Comparison of ENCODE assay signal across 10 mouse cellular contexts in the genomic region with DNA sequence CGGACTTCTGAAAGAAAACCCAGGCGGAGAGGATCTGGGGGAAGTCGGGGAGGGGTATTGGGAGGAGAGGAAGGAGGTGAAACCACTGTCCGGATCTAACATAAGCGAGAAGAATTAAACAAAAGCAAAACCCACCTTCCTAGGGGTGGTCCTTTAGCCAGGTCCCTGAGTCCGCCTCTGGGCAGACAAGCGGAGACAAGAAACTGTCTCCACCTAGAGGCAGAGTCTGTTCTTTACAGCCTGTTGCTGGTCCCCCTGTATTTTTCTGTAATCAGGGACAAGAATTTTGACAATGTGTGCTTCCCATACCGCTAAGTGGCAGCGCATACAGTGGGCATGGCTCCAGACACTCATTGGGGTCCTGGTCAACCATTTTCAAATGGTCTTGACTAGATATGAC. TPM values are rescaled to one million over a fixed set of nuclear protein-coding genes. Genes with fewer than 3 reads are reported as not detected.
DNase-seq lines count a peak whose midpoint lies in the region; ATAC-seq and TF ChIP-seq lines count a peak whose summit lies in the region.
"Had no signal": no experiment of that assay in that cellular context is flagged by ENCODE, and none has a peak within 500 bp of the region (broad histone marks: within the 10 kb centered on the region; RNA-seq: fewer than 3 reads in every experiment).

No protein-coding gene starts in this region.

- ATAC-seq in forebrain, embryonic 14.5 days, result no peak
- ATAC-seq in forebrain, embryonic 15.5 days (replicated peaks), result no peak

- no peak for TF ChIP-seq POLR2A in testis, adult 2 months (IDR thresholded peaks at IDR 0.05; ENCODE audit: control insufficient read depth, low read depth, low read length)

- no peaks in the 10 kb centered on the region for H3K27me3 ChIP-seq in forebrain, embryonic 14.5 days (replicated peaks; ENCODE audit: control insufficient read depth, insufficient read depth, low read length)
- H3K27me3 ChIP-seq in forebrain, embryonic 15.5 days, result no peaks in the 10 kb centered on the region
- H3K27me3 ChIP-seq in testis, adult 2 months (ENCODE audit: control insufficient read depth, insufficient read depth, low read length), result 0 out of 2 replicates have a peak, but pooled peaks cover 2% of the 10 kb centered on the region

- H3K9me3 ChIP-seq in forebrain, embryonic 14.5 days (replicated peaks; ENCODE audit: control insufficient read depth, low read length), result no peaks in the 10 kb centered on the region
- no peaks in the 10 kb centered on the region for H3K9me3 ChIP-seq in forebrain, embryonic 15.5 days

- peak; percentile 13 for DNase-seq in forebrain, embryonic 14.5 days (ENCODE audit: low spot score)
- no peak for DNase-seq in testis, postnatal 10 days (ENCODE audit: low spot score)
- peak; percentile 45 for DNase-seq in kidney, postnatal 10 days
- peak; percentile 35 for DNase-seq in retina, postnatal 1 day
- DNase-seq in ovary, adult 18-20 months (ENCODE audit: low spot score), result no peak
- no peak for DNase-seq in urinary bladder, adult 2 months (ENCODE audit: low spot score)

- H3K4me3 ChIP-seq in forebrain, embryonic 14.5 days (ENCODE audit: low read depth, low read length), result no peak overlapping the region
- no peak overlapping the region for H3K4me3 ChIP-seq in forebrain, embryonic 15.5 days
- no peak overlapping the region for H3K4me3 ChIP-seq in testis, adult 2 months (ENCODE audit: control insufficient read depth, low read depth, low read length)

- H3K36me3 ChIP-seq in forebrain, embryonic 14.5 days (ENCODE audit: control insufficient read depth, insufficient read depth, low read length), result no peaks in the 10 kb centered on the region
- H3K36me3 ChIP-seq in forebrain, embryonic 15.5 days, result no peaks in the 10 kb centered on the region
- no peaks in the 10 kb centered on the region for H3K36me3 ChIP-seq in testis, adult 2 months (ENCODE audit: control insufficient read depth, insufficient read depth, low read length)

- H3K27ac ChIP-seq in forebrain, embryonic 14.5 days (ENCODE audit: low read depth, low read length), result no peak overlapping the region
- H3K27ac ChIP-seq in forebrain, embryonic 15.5 days (replicated peaks), result no peak overlapping the region
- no peak overlapping the region for H3K27ac ChIP-seq in testis, adult 2 months (ENCODE audit: control insufficient read depth, insufficient read depth, low read depth, low read length)

- no peaks in the 10 kb centered on the region for H3K4me1 ChIP-seq in forebrain, embryonic 14.5 days (ENCODE audit: control insufficient read depth, insufficient read depth, low read length)
- no peaks in the 10 kb centered on the region for H3K4me1 ChIP-seq in forebrain, embryonic 15.5 days
- H3K4me1 ChIP-seq in testis, adult 2 months (ENCODE audit: control insufficient read depth, insufficient read depth, low read length), result no peaks in the 10 kb centered on the region

- H3K9ac ChIP-seq in forebrain, embryonic 14.5 days (ENCODE audit: low read length), result no peak overlapping the region
- no peak overlapping the region for H3K9ac ChIP-seq in forebrain, embryonic 15.5 days (replicated peaks)

- TF ChIP-seq CTCF in testis, adult 2 months (IDR thresholded peaks at IDR 0.05; ENCODE audit: control insufficient read depth, insufficient read depth, insufficient replicate concordance, low read depth, low read length), result peak; percentile 29; the same call in 1 of the 2 replicates

- 51% methylated on average over 9 of the region's 9 CpGs for WGBS in forebrain, embryonic 14.5 days
- 61% methylated on average over 9 of the region's 9 CpGs for WGBS in forebrain, embryonic 15.5 days

- H3K4me2 ChIP-seq in forebrain, embryonic 14.5 days (ENCODE audit: low read length), result no peak overlapping the region
- H3K4me2 ChIP-seq in forebrain, embryonic 15.5 days (replicated peaks), result no peak overlapping the region

RNA-seq across cellular contexts. Expression of a gene that starts 7.2 kb away (rescaled TPM):
- not detected in 2 replicates for polyA plus RNA-seq in forebrain, embryonic 14.5 days (2014; fragmentation: Nextera tagmentation; extraction: Ambion mirVana)
- polyA plus RNA-seq in forebrain, embryonic 15.5 days (2015; fragmentation: Nextera tagmentation; extraction: Ambion mirVana), result not detected in 2 replicates
- 0.17 TPM in 1 of 2 replicates, not detected in the other for polyA plus RNA-seq in testis, adult 2 months (2012; rRNA removed)
- 0.27 and 0.29 TPM in 2 replicates for polyA plus RNA-seq in urinary bladder, adult 2 months (2012; rRNA removed)
- polyA plus RNA-seq: intestine, embryonic 14.5 days; neural tube, embryonic 14.5 days had no signal

RNA-seq across cellular contexts. Expression of a gene that starts 23.5 kb away (rescaled TPM):
- not detected in 2 replicates for polyA plus RNA-seq in forebrain, embryonic 14.5 days (2014; fragmentation: Nextera tagmentation; extraction: Ambion mirVana)
- not detected in 2 replicates for polyA plus RNA-seq in forebrain, embryonic 15.5 days (2015; fragmentation: Nextera tagmentation; extraction: Ambion mirVana)
- 0.05 and 0.06 TPM in 2 replicates for polyA plus RNA-seq in testis, adult 2 months (2012; rRNA removed)
- 0.04 TPM in 1 of 2 replicates, not detected in the other for polyA plus RNA-seq in urinary bladder, adult 2 months (2012; rRNA removed)
- polyA plus RNA-seq: neural tube, embryonic 14.5 days had no signal

RNA-seq across cellular contexts. Expression of a gene that starts 31.2 kb away (rescaled TPM):
- polyA plus RNA-seq in forebrain, embryonic 14.5 days (2014; fragmentation: Nextera tagmentation; extraction: Ambion mirVana), result 3.7 and 4.3 TPM in 2 replicates
- 4.5 and 4.9 TPM in 2 replicates for polyA plus RNA-seq in forebrain, embryonic 15.5 days (2015; fragmentation: Nextera tagmentation; extraction: Ambion mirVana)
- 1.7 and 2.2 TPM in 2 replicates for polyA plus RNA-seq in testis, adult 2 months (2012; rRNA removed)
- polyA plus RNA-seq in urinary bladder, adult 2 months (2012; rRNA removed), result 22.5 and 30.4 TPM in 2 replicates

Comparison
In these comparisons a context has a peak if more than half of its experiments do, and no peak if none do; other contexts are left out.
1. DNase-seq: peak in forebrain, embryonic 14.5 days (single experiment), kidney, postnatal 10 days (single experiment) and retina, postnatal 1 day (single experiment); none in testis, postnatal 10 days (single experiment), ovary, adult 18-20 months (single experiment) and urinary bladder, adult 2 months (single experiment).